ENCODE assay signal across 7 mouse cellular contexts in the genomic region with DNA sequence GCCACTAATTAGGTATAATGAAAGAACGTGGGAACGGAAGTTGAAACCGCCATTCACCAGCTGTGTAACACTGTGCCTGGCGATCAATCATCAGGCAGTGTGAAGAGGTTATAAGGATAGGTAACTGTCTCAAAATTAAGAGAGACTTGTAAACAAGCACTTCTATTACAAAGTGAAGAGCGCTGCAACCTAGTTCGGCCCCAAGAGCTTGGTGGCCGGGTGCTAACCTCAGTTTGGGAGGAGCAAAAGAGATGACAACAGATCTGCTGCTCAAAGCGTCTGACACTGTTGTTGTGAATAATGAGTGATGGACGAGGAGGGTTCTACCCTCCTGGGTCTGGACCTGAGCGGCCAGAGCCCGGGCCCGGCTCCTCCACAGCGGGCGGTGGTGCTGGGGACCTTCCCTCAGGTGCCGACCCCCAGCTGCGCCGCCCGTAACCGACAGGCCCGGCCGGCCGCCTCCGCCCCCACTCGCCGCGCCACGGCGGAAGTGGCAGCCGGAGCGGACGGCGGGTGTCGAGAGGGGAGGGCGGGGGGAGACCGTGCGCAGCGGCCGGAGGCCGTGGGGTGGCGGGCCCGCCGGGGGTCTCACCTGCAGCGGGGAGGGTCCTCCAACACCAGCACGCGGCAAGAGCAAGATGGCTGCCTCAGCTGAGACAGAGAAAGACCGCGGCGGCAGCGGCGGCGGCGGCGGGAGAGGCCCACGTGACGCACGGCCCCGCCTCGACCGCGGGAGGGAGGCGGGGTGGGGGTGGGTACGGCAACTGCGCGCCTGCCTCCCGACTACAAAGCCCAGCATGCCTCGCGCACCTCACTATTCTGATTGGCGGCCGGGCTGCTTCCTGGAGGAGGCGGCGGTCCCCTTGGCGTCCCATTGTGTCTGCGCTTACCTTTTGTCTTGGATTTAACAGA. TPM values are rescaled to one million over a fixed set of nuclear protein-coding genes. Genes with fewer than 3 reads are reported as not detected.
DNase-seq lines count a peak whose midpoint lies in the region; ATAC-seq and TF ChIP-seq lines count a peak whose summit lies in the region.

Btf3l4 (minus strand) TSS at position 699 of the 912 bp plus-strand sequence.

- under 1% methylated on average over 46 of the region's 73 CpGs for WGBS in intestine, postnatal 0 days
- under 1% methylated on average over 45 of the region's 73 CpGs for WGBS in midbrain, embryonic 12.5 days
- under 1% methylated on average over 73 of the region's 73 CpGs for WGBS in small intestine, adult 2 months

- peak; percentile 86 for DNase-seq in adrenal gland, adult 8-10 months
- DNase-seq in embryo, embryonic 9.5 days (ENCODE audit: extremely low spot score): peak; percentile 97
- no peak for DNase-seq in gonadal fat pad, adult 2 months (ENCODE audit: low read depth)
- peak; percentile 96 for DNase-seq in left cerebral cortex, postnatal 4 days

- H3K9ac ChIP-seq in intestine, postnatal 0 days (ENCODE audit: low read depth, low read length): peak within 1 kb of the TSS; percentile 96
- peak within 1 kb of the TSS; percentile 99 for H3K9ac ChIP-seq in midbrain, embryonic 12.5 days (replicated peaks)

- peak within 1 kb of the TSS; percentile 99 for H3K4me3 ChIP-seq in intestine, postnatal 0 days (ENCODE audit: low read depth, low read length)
- H3K4me3 ChIP-seq in midbrain, embryonic 12.5 days: peak within 1 kb of the TSS; percentile 94
- H3K4me3 ChIP-seq in small intestine, adult 2 months (ENCODE audit: low read depth, low read length): peak within 1 kb of the TSS; percentile 84

- H3K27ac ChIP-seq in intestine, postnatal 0 days (ENCODE audit: low read depth, low read length): peak within 1 kb of the TSS; percentile 92
- peak within 1 kb of the TSS; percentile 99 for H3K27ac ChIP-seq in midbrain, embryonic 12.5 days (replicated peaks)
- H3K27ac ChIP-seq in small intestine, adult 2 months (ENCODE audit: insufficient read depth, low read depth, low read length): peak within 1 kb of the TSS; percentile 71

- peak within 1 kb of the TSS; percentile 73 for H3K4me2 ChIP-seq in intestine, postnatal 0 days (replicated peaks; ENCODE audit: low read depth)
- H3K4me2 ChIP-seq in midbrain, embryonic 12.5 days (replicated peaks): peak within 1 kb of the TSS; percentile 82

- ATAC-seq in intestine, postnatal 0 days: peak; percentile 94
- ATAC-seq in midbrain, embryonic 12.5 days (ENCODE audit: low FRiP score, low read depth): peak; percentile 97

- no peaks in the 10 kb centered on the region for H3K27me3 ChIP-seq in intestine, postnatal 0 days (replicated peaks; ENCODE audit: control insufficient read depth, insufficient read depth, low read length)
- H3K27me3 ChIP-seq in midbrain, embryonic 12.5 days: no peaks in the 10 kb centered on the region
- no peaks in the 10 kb centered on the region for H3K27me3 ChIP-seq in small intestine, adult 2 months (ENCODE audit: control insufficient read depth, insufficient read depth, low read length)

- intact Hi-C loops in left cerebral cortex, postnatal 4 days (cut with DNase I): no loop called here

- no peaks in the 10 kb centered on the region for H3K9me3 ChIP-seq in intestine, postnatal 0 days (ENCODE audit: control insufficient read depth)
- no peaks in the 10 kb centered on the region for H3K9me3 ChIP-seq in midbrain, embryonic 12.5 days

- no peak for TF ChIP-seq CTCF in intestine, postnatal 0 days (IDR thresholded peaks at IDR 0.05; ENCODE audit: low read depth)
- TF ChIP-seq CTCF in small intestine, adult 2 months (IDR thresholded peaks at IDR 0.05; ENCODE audit: extremely low read depth, insufficient read length, insufficient replicate concordance, low read depth, low read length): no peak

- TF ChIP-seq POLR2A in small intestine, adult 2 months (IDR thresholded peaks at IDR 0.05; ENCODE audit: low read depth, low read length): peak; percentile 63

- peaks cover 10% of the 10 kb centered on the region; the same call in 1 of the 2 replicates for H3K36me3 ChIP-seq in intestine, postnatal 0 days (ENCODE audit: control insufficient read depth, insufficient read depth)
- peaks cover 14% of the 10 kb centered on the region for H3K36me3 ChIP-seq in midbrain, embryonic 12.5 days
- H3K36me3 ChIP-seq in small intestine, adult 2 months (ENCODE audit: control insufficient read depth, insufficient read depth, low read length): peaks cover 8% of the 10 kb centered on the region

- H3K4me1 ChIP-seq in intestine, postnatal 0 days (replicated peaks; ENCODE audit: control insufficient read depth, insufficient read depth, low read length): no peaks in the 10 kb centered on the region
- peaks cover 33% of the 10 kb centered on the region for H3K4me1 ChIP-seq in midbrain, embryonic 12.5 days
- H3K4me1 ChIP-seq in small intestine, adult 2 months (ENCODE audit: control insufficient read depth, insufficient read depth, insufficient read length, low read length): peaks cover 7% of the 10 kb centered on the region; the same call in 1 of the 2 replicates

RNA-seq across cellular contexts. Expression of gene Btf3l4, which starts in this region (rescaled TPM):
- 100 to 1,000 TPM; 127 to 133 (median 131) TPM for total RNA-seq in adrenal gland, adult 8-10 months (2022)
- polyA plus RNA-seq in gonadal fat pad, adult 2 months (2012; rRNA removed): 16.4 and 18.5 TPM in 2 replicates
- polyA plus RNA-seq in intestine, postnatal 0 days (2015; fragmentation: Nextera tagmentation; extraction: Ambion mirVana): 94.8 and 101 TPM in 2 replicates
- 100 to 1,000 TPM in 1 of 2 experiments, 10 to 100 TPM in 1; 99.8 to 114 TPM for total RNA-seq in left cerebral cortex, postnatal 4 days (2021)
- 238 and 256 TPM in 2 replicates for polyA plus RNA-seq in midbrain, embryonic 12.5 days (2016; fragmentation: Nextera tagmentation; extraction: Ambion mirVana)
- polyA plus RNA-seq in small intestine, adult 2 months (2012; rRNA removed): 2.3 and 3.2 TPM in 2 replicates
